Mouse (Mus musculus) c-Kit-positive CD71-positive TER-119-negative erythroid progenitor cells, embryonic 14.5 days (primary cell): ENCODE measurements around the gene Prune1.

Source experiments
- DNase-seq: peaks from one replicate; pipeline ENCODE4 v3.0.0-alpha.2; 2013; ENCODE audit warnings: low read depth

The Prune1 gene

DNA sequence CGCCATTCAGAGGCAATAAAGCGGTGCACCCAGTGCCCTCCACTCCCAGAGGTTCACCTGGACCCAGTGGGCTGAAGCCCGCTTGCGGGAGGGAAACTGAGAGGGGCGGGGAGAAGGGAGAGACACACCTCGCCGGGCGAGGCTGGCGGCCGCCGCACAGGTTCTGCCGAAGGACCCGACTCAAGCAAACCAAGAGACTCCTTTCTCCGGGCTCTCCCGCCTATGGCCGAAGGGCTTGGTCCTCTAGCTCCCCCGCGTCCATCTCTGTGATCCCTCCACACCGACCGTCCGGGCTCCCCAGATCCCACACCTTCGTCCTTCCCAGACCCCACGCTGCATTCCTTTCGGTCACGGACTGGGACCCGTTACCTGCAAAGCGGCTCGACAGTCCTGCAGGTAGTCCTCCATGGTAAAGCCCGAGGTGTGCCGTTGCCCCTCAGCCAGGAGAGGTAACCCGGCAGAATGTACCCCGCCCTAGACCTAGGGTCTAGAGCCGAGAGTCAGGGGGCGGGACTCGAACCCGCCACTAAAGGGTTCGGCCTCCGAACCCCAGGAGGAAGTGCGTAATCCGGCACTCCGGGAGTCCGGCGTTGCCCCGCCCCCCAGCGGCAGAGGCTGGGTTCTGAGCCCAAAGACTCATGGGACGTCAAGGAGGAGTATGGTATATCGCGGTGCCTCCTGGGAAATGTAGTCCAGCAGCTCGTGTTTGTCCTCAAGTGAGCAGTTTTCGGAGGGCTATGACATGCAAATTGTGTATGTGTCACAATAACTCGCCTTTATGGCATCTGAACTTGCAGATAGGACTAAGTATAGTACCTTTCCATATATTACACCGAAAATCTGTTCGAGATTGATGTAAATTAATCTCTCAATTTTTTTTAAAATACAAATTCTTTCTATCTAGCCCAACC is at the start of gene Prune1, which contains the start of gene Mindy1:
Gene Prune1, minus strand, starts transcription at position 861 of the 911 bp plus-strand sequence.
Gene Mindy1, plus strand, starts transcription at position 130 of the 911 bp plus-strand sequence.
- DNase-seq = peak; percentile 99

DNA sequence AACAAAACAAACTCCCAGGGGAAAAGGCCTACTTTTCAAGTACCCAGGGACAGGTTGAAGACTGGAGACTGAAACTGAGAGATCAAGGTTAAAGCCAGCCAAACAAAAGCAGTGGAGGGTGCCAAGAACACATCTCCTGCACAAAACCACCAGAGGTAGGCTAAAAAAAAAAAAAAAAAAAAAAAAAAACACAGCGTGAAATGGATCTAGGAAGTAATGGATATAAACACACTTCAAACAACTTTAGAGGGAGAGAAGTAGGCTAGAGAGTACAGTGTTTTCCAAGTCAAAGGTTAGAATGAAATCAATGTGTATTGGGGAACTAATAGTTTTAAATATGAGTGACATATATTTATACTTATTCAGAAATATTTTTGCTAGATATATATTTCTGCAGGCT is 49.7 kb upstream of the Prune1 start:
- no peak for DNase-seq

DNA sequence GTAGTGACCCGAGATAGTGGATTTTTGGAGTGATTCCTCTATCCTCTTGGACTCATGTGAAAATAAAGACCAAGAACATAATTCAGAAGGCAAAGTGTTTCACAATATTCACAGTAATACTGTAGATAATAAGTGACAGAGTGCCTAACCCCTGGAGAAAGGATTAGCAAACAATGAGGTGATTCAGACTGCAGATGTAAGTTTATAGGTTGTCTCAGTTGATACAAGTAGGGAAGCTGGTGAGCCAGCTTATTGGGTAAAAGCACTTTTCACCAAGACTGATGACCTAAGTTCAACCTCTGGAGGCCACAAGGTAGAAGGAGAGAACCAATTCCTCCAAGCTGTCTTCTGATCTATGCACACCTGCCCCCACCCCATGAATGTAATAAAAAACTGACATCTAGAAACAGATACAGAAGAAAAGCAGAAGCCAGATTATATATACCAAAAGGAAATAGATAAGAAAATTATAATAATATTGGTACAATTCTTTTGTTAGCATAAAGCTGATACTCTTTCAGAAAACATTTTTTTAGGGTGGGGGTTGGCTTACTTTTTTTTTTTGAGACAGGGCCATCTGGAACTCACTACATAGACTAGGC is 47.0 kb upstream of the Prune1 start:
- DNase-seq = no peak

DNA sequence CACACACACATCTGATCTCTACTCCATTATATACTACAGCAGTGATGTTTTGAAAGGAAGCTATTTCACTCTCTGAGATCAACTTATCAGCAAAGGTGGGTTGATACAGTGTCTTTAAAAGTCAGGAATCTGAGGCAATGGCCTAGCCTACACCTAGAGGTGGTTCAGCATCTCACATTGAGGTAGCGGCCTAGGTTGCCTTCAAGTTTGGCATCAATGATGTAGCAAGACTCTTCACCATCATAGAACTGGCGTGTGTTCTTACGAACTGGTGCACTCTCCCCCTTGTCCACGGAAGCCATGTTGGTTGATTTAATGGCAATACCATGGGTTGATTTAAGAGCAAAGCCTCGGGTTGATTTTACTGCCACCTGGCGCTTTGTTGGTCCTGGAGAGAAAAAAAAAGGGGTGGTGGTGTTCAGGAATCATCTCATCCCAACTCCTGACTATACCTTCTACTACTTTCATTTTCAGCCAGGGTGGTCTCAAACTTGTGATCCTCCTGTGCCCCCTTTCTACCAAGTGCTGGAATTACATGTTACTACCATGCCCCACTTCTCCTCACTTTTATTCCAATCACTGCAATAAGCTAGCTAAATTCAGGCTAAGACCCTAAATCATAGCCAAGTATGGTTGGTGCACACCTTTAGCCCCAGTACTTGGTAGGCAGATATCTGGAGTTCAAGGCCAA is 42.7 kb upstream of the Prune1 start:
- no peak for DNase-seq

DNA sequence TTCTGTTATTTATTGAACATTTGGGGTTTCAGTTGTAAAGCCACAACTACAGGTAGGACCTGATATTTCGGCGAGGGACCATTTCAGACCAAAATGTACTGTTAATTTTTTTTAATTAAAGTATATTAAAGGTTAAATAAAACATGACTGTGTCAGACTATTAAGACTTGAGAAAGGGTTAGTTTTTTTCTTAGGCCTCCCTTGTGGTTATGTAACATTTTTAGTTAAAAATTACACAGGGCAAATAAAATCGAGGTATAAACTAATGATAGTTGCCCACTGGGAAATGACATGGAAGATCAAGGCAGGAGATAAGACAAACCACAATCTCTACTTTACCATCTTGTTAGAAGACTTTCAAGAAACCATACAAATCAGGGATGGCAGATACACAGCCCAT is 41.6 kb upstream of the Prune1 start:
- DNase-seq = no peak

DNA sequence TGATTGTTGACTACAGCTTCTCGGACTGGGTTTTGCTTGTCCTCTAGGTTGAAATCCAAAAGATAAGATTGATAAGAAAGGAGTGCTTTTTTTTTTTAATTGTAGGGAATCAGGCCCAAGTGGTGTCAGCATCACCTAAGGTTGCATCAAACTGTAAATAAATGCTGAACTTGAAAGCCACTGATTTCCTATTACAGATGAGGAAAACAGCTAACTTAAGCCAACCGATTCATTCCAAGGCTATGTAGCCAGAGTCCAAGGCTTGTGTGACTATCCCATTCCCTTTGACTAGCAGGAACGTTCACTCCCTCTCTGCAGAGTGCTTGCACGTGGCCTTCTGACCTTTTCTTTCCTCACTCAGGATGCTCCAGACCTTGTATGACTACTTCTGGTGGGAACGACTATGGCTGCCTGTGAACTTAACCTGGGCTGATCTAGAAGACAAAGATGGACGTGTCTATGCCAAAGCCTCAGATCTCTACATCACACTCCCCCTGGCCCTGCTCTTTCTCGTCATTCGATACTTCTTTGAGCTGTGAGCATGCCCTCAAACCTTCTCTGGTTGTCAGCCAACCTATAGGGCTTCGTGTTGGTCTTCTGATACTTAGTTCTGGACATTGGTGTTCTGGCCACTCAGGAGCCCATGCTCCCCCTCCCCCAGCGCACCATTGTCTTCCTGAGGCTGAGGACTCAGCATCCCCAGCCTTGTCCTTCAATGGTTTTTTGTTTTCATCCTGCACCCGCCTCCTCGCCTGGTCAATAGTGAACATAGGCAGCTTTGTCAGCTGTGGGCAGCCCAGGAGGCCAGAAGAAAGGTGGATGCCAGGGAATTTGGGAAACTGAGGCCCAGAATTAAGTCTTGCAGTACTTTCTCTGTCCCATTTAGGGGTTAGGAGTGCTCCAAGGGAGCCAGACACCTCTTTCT is 38.1 kb upstream of the Prune1 start:
- no peak for DNase-seq

DNA sequence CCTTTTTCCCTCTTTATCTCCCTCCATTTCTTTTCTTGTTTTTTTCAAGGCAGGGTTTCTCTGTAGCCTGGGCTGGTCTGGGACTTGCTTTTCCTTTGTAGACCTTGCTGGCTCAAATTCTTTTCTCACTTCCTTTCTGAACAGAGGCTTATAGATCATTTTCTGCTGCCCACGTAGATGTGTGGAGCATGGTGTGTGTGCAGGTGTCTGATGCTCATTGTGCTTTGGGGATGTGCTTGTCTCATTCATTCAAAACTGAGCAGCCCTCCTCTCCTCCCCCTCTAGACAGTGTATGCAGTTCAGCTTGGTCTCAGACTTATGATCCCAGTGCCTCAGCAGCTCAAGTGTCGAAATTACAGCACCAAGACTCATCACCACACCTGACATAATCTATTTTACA is 37.2 kb upstream of the Prune1 start:
- DNase-seq = no peak

DNA sequence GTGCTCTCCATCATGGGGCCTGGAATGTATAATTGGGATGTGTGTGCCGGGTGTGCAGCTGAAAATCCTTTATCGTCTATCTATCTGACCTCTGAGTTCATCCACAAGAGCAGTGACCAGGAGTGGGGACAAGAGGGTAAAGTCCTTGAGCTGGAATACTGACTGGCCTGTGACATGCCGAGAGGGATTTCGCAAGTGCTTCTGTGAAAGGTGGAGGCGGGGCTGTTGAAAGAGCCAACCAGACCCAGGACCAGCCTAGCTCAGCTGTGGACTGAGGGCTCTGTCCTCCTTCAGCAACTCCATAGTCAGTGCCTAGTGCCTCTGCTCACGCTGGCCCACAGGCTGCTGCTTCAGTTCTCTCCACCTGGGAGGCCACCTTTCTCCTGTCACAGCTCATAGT is 36.7 kb upstream of the Prune1 start:
- no peak for DNase-seq

DNA sequence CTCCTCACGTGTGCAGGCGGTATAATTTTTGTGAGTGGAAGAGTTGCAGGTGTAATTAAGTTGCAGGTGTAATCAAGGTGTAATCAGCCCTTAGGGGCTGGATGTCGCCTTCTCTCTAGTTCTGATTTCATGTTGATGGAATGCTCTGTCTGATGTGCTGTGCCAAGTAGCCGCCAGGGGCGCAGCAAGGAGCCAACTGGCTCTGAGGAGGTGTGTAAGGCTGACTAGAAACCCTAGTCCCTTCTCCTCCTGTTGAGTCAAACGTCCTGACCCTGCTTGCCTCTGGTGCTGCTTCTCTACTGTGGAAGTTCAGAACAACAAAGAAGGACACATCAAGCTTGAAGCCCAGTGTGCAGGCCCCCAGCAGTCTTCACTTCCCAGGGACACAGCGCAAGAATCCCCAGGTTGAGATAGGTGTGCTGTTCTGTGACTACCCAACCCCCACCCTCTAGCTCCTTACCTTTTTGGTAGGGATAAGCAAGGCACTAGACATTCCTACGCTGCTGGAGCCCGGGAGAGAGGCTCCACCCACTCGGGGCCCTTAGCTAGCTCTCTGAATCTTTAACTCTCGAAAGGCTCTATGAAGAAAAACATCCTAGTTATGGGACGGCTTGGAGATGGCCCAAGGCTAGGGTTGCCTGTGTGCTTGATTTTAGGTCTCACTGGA is 35.7 kb upstream of the Prune1 start:
- DNase-seq = peak; percentile 67

DNA sequence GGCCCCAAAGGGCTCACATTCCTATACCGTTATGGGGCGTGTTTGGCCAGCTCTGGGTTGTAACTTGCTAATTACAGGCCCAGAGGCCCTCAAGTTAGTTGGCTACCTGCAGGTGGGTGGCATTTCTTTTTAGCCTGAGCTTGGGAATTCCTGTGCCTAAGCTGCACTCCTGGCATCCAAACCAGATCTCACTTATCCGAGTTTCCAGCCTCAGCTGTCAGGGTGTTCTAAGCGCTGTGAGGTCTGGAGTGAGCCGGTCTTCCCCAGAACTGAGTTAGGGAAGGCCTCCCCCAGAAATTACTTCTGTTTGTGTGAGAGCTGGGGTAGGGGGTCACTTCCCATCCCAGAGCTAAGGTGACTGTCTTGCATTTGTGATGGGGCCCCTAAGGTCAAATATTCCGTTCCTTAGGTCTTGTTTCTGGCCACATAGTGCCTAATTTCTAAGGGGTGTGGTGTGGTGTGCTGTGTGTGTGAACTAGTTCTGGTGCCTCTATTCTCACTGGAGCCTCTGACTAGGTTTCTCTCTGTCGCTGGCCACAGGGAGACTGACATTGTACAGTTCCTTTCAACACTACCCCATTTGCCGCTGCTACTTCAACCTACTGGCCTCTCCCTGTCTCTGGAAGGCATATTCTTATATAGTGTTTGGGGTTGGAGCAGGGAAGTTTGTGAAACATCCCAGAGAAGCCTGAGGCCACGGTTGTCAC is 34.1 kb upstream of the Prune1 start:
- DNase-seq = peak; percentile 51

DNA sequence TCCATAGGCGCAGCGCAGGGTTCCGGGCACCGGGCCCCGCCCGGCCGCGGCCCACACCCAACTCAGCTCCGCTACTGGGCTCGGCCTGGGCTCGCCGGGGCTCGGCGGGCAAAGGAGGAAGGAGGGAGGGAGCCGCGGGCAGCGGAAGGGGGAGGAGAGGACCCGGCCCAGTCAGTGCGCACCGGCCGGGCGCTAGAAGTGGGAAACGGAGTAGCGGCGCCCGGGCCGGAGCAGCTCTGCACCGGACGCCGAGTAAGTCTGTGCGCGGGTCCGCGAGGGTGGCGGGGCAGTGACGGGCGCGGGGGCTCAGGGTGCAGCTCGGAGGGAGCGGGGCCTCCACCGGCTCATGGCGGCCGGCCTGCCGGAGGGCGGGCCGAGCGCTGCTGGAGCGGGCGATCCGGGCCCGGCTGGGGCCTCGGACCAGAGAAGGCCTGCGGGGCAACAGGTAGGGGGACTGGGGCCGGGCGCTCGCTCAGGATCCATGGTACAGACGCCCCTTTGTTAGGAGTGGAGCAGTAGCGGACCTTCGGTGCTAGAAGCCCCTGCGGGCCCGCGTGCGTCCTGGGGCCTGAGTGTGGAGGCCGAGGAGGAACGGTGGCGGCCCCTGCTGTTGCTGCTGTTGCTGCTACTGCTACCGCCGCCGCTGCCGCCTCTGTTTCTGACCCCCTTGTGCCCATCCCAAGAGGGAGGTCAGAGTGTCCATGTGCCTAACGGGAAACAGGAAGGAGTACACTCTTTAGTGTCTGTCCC is 33.4 kb upstream of the Prune1 start:
- DNase-seq = peak; percentile 75

DNA sequence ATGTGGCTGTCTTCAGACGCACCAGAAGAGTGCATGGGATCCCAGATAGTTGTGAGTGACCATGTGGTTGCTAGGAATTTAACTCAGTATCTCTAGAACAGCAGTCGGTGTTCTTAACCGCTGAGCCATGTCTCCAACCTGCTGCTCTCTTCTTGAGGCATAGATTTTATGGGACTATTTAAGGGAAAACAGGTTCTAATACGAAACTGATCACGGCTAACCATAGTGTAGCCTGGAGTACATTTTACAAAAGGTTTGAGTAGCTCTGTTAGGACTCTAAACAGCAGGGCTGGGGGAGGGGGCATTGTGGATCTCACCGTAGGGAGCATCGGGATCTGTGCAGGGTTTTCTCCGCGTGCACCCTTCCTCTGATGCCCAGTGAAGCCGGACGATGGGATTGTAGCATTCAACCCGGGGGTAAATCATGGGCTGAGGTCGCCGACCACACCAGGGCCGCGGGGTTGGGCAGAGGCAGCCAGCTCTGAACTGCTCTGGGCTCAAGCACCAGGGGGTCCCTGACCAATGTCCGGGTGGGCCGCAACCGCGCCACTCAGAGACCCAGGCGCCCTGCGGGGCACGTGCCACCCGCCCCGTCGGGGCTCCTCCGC is 32.7 kb upstream of the Prune1 start, which contains the start of gene Cers2:
Gene Cers2, plus strand, starts transcription at position 306 of the 608 bp plus-strand sequence.
- peak; percentile 38 for DNase-seq

DNA sequence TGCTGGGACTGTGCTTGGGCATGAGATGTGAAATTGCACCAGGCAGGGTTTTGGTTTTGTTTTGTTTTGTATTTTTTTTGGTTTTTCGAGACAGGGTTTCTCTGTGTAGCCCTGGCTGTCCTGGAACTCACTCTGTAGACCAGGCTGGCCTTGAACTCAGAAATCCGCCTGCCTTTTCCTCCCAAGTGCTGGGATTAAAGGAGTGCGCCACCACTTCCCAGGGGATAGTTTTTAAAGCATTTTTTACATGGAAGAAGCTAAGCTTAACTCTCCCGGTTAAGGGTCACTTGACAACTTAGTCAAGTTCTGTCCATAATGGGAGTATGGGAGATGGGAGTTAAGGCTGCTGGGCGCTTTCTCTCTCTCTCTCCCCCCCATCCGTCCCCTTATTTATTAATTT is 32.2 kb upstream of the Prune1 start:
- no peak for DNase-seq

DNA sequence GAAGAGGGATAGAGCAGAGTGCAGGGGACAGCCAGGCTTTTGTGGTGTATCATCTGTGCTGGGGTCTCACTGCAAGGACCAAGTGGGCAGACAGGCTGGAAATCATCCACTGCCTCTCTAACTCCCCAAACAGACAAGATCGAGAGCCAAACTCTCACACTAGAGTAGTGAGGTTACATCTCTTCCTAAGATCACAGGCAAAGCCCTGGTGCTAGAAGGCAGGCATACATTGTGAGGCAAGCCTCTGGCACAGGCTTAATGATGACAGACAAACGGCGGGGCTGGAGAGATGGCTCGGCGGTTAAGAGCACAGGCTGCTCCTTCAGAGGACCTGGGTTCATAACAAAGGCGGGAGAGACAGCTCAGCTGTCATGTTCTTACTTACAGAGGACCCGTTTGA is 31.6 kb upstream of the Prune1 start:
- DNase-seq = peak; percentile 44

DNA sequence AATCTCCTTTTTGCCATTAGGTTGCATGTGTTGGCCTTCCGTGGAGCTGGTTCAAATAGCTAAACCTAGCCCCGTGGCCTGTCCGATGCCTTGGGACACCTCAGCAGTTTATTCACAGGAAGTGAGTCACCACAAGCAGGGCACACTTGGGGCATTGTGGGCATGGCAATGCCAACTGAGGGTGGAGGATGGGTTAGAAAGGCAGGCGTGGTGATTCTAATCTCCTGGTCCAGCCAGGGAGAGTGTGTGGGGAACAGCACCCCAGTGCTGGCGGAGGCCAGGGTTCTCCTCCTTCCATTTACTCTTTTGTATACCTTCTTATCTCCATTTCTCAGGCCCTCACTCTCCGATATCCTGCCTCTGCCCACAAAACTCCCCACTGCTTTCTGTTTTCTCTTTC is 30.7 kb upstream of the Prune1 start:
- peak; percentile 79 for DNase-seq

DNA sequence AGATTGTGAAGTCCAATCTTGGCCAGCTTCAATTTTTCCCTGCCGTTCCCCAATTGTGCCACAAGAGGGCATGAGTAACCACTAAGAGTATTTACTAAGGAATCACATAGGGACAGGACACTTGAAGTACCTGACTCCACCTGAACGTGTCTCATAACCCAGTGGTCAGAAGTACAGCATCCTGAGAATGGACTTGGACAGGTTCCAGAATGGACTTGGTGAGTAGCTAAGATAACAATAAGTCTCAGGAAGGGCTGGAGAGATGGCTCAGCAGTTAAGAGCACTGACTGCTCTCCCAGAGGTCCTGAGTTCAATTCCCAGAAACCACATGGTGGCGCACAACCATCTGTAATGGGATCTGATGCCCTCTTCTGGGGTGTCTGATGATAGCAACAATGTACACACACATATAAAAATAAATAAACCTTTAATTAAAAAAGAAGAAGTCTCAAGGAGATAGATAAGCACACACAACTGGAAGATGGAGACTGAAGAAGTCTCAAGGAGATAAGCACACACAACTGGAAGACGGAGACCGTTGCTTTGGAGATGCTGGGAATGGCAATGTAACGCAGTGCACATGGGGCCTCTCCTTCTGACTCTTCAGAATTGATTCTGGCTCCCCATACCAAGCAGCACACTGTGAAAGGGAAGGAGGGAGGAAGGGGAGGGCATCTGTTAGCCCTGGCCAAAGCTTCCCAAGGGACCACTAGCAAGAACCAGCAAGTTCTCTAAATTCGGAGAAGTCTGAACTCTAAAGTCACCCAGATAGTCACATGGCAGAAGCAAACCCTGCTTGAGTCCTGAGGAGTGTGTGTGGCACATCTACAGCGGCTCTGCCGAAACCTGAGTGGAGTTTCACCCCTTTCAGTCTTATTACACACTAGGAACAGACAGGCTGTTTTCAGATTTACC is 29.3 kb upstream of the Prune1 start:
- peak; percentile 74 for DNase-seq

DNA sequence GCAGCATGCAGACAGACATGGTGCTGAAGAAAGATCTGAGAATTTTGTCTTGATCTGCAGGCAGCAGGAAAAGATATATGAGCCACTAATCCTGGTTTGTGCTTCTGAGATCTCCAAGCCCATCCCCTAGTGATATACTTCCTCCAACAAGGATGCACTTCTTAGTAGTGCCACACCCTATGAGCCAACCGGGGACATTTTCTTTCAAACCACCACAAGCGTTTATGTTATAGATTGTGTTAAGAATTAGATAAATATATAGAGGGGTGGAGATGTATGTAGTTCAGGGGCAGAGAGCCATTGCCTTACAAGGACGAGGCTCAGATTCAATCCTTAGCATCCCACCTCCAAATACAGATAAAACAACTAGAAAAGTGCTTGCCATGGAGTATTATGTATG is 28.6 kb upstream of the Prune1 start:
- peak; percentile 46 for DNase-seq

DNA sequence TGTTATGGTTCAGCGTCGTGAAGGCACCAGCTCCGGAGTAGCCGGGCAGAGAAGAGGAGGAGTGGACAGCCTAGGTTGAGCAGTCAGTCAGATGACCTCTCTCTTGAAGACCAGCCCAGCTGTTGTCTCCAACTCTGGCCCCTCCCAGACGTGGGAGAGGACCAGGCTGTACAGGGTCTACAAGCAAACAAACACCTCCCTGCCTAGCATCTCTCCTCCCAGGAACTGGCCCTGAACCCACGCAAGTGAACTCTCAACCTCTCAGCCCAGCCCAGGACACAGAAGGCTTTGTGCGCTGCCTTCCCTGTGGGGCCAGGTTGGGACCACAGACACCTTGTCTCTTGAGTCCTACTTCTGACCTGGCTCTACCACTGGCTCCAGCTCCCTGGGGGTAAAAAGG is 25.2 kb upstream of the Prune1 start, which contains the start of gene Anxa9:
Gene Anxa9, minus strand, starts transcription at position 77 of the 400 bp plus-strand sequence.
- no peak for DNase-seq
